Mouse (Mus musculus) adrenal gland, adult 18-20 months (tissue): Measurements from ENCODE around the gene Aldh4a1. TPM values are rescaled to one million over a fixed set of nuclear protein-coding genes. Genes with fewer than 3 reads are reported as not detected.
A peak's percentile ranks its signal among the peaks of the same experiment; 100 is the strongest.

Experiments used
- DNase-seq, 2 experiments: peaks; one replicate each; pipeline ENCODE4 v3.0.0; 2021 to 2022; ENCODE audit warnings: low spot score in 2 of 2
- microRNA-seq, 2 experiments: library from miRNA; unstranded; fragments of <30 nt; microRNA quantifications; one replicate each; pipeline ENCODE4 v1.2.0; 2021; ENCODE audit warnings: borderline number of aligned reads in 2 of 2
- total RNA-seq, 2 experiments: library from RNA; stranded (reverse); gene quantifications; 1 replicate in 1 of 2; 2 replicates in 1 of 2; pipeline ENCODE4 v1.2.3; 2021

Aldh4a1 gene
- total RNA-seq, 2 experiments from 2014 or later, result 65.2 to 141 TPM

- no peak for DNase-seq
Measured at GRCm38 (mm10) chr4:139653238-139653637, 30.6 kb downstream of the Aldh4a1 start, which contains the start of gene Tas1r2. Gene Tas1r2, plus strand, starts transcription at chr4:139653538.

GRCm38 (mm10) chr4:139661897-139662296 lies 39.2 kb downstream of the Aldh4a1 start:
- no peak for DNase-seq

- no peak for DNase-seq
Measured at GRCm38 (mm10) chr4:139667632-139668031, 45.0 kb downstream of the Aldh4a1 start.

GRCm38 (mm10) chr4:139669847-139670246 lies 47.2 kb downstream of the Aldh4a1 start:
- peak; percentile 60 to 63 for DNase-seq

GRCm38 (mm10) chr4:139675696-139676095 lies 53.0 kb downstream of the Aldh4a1 start:
- DNase-seq, result no peak

- peak; percentile 46 to 58 for DNase-seq
Measured at GRCm38 (mm10) chr4:139683728-139684638, 61.3 kb downstream of the Aldh4a1 start.

GRCm38 (mm10) chr4:139684639-139685017 lies 62.0 kb downstream of the Aldh4a1 start:
- DNase-seq, result peak; percentile 68 to 72

- DNase-seq, result no peak
Measured at GRCm38 (mm10) chr4:139688058-139688457, 65.4 kb downstream of the Aldh4a1 start.

- DNase-seq, result no peak
Measured at GRCm38 (mm10) chr4:139689627-139690269, 67.1 kb downstream of the Aldh4a1 start.

- DNase-seq, result no peak
Measured at GRCm38 (mm10) chr4:139693315-139693714, 70.6 kb downstream of the Aldh4a1 start.

- DNase-seq, result no peak
Measured at GRCm38 (mm10) chr4:139697755-139698154, 75.1 kb downstream of the Aldh4a1 start.

GRCm38 (mm10) chr4:139698602-139699001 lies 75.9 kb downstream of the Aldh4a1 start:
- no peak for DNase-seq

Small RNAs within 50 kb of the gene (microRNA-seq; reads per million reads assigned to microRNA genes)
- gene Gm25571, result 0 reads per million in 2 experiments
- gene Mir7020, result 0 to 0.61 reads per million in 2 experiments

Other genes starting within 250 kb of the Aldh4a1 start
- gene Iffo2, start 92.3 kb upstream of the Aldh4a1 start, total RNA-seq, result 10 to 100 TPM; 13.0 to 13.5 TPM
- not detected for gene Gm21969, start 19.7 kb upstream of the Aldh4a1 start, total RNA-seq
- gene Tas1r2, start 30.7 kb downstream of the Aldh4a1 start, total RNA-seq, result not detected
- not detected for gene Pax7, start 210.7 kb downstream of the Aldh4a1 start, total RNA-seq